ENCODE assay signal across 8 mouse cellular contexts in genomic region chr6:99485217-99485883, GRCm38 (mm10). TPM values are rescaled to one million over a fixed set of nuclear protein-coding genes. Genes with fewer than 3 reads are reported as not detected.
A peak's percentile ranks its signal among the peaks of the same experiment; 100 is the strongest.
DNase-seq lines count a peak whose midpoint lies in the region; ATAC-seq and TF ChIP-seq lines count a peak whose summit lies in the region.

No protein-coding gene starts in this region.

- H3K27ac ChIP-seq in cerebellum, adult 2 months (ENCODE audit: insufficient read depth, low read length) = no peak overlapping the region
- peak overlapping the region; percentile 25 for H3K27ac ChIP-seq in hindbrain, embryonic 10.5 days
- H3K27ac ChIP-seq in neural tube, embryonic 15.5 days (replicated peaks) = peak overlapping the region; percentile 83

- no peak for TF ChIP-seq CTCF in E14TG2a.4 (conservative IDR thresholded peaks at IDR 0.05; ENCODE audit: low read length)
- TF ChIP-seq CTCF in cerebellum, adult 2 months (IDR thresholded peaks at IDR 0.05; ENCODE audit: borderline replicate concordance, insufficient read depth, low read depth, low read length) = no peak
- no peak for TF ChIP-seq CTCF in lung, adult 2 months (IDR thresholded peaks at IDR 0.05; ENCODE audit: insufficient read depth, low read length)

- peak overlapping the region; percentile 56 for H3K4me2 ChIP-seq in neural tube, embryonic 15.5 days

- H3K9ac ChIP-seq in neural tube, embryonic 15.5 days (replicated peaks) = peak overlapping the region; percentile 27

- ATAC-seq in neural tube, embryonic 15.5 days (ENCODE audit: low FRiP score) = peak; percentile 91

- 7% methylated on average over 20 of the region's 20 CpGs for WGBS in cerebellum, adult 2 months
- 61% methylated on average over 20 of the region's 20 CpGs for WGBS in hindbrain, embryonic 10.5 days
- 22% methylated on average over 20 of the region's 20 CpGs for WGBS in lung, adult 2 months
- WGBS in neural tube, embryonic 15.5 days = 5% methylated on average over 20 of the region's 20 CpGs

- no peaks in the 10 kb centered on the region for H3K9me3 ChIP-seq in E14TG2a.4 (ENCODE audit: low read length)
- H3K9me3 ChIP-seq in hindbrain, embryonic 10.5 days = no peaks in the 10 kb centered on the region
- no peaks in the 10 kb centered on the region for H3K9me3 ChIP-seq in neural tube, embryonic 15.5 days (replicated peaks)

- no peak for TF ChIP-seq POLR2A in cerebellum, adult 2 months (IDR thresholded peaks at IDR 0.05; ENCODE audit: borderline replicate concordance, insufficient read depth, low read length)
- TF ChIP-seq POLR2A in lung, adult 2 months (IDR thresholded peaks at IDR 0.05; ENCODE audit: borderline replicate concordance, extremely low read depth, low read depth, low read length) = peak; percentile 5; the same call in 1 of the 2 replicates

- no peaks in the 10 kb centered on the region for H3K36me3 ChIP-seq in E14TG2a.4 (ENCODE audit: insufficient read depth, low read length)
- peaks cover 5% of the 10 kb centered on the region; the same call in 1 of the 2 replicates for H3K36me3 ChIP-seq in hindbrain, embryonic 10.5 days
- H3K36me3 ChIP-seq in neural tube, embryonic 15.5 days = no peaks in the 10 kb centered on the region

- peak overlapping the region; percentile 45 for H3K4me3 ChIP-seq in E14TG2a.4 (replicated peaks; ENCODE audit: low read length)
- no peak overlapping the region for H3K4me3 ChIP-seq in cerebellum, adult 2 months (replicated peaks; ENCODE audit: insufficient read depth, low read depth, low read length)
- H3K4me3 ChIP-seq in hindbrain, embryonic 10.5 days = no peak overlapping the region
- peak overlapping the region; percentile 2 for H3K4me3 ChIP-seq in lung, adult 2 months (replicated peaks; ENCODE audit: extremely low read depth, low read depth, low read length)
- H3K4me3 ChIP-seq in neural tube, embryonic 15.5 days (replicated peaks) = peak overlapping the region; percentile 20

- peaks cover 21% of the 10 kb centered on the region for H3K27me3 ChIP-seq in E14TG2a.4 (ENCODE audit: insufficient read depth, low read length)
- no peaks in the 10 kb centered on the region for H3K27me3 ChIP-seq in cerebellum, adult 2 months (ENCODE audit: control insufficient read depth, insufficient read depth, low read length)
- no peaks in the 10 kb centered on the region for H3K27me3 ChIP-seq in hindbrain, embryonic 10.5 days (ENCODE audit: insufficient read depth, poor library complexity, severe bottlenecking)
- H3K27me3 ChIP-seq in neural tube, embryonic 15.5 days (replicated peaks) = peaks cover 6% of the 10 kb centered on the region

- DNase-seq in cerebellum, adult 2 months = peak; percentile 36 to 40
- DNase-seq in frontal cortex, adult 2 months (ENCODE audit: extremely low spot score in 1 of 2, low spot score in 1 of 2) = peak; percentile 70 to 75
- peak; percentile 47 for DNase-seq in hindbrain, embryonic 10.5 days (ENCODE audit: low spot score)
- peak; percentile 89 to 90 for DNase-seq in layer of hippocampus, adult 8-10 months (ENCODE audit: low spot score in 2 of 2)
- peak; percentile 43 for DNase-seq in lung, adult 2 months
- peak; percentile 84 for DNase-seq in thymus, postnatal 0 days (ENCODE audit: low spot score)

- peaks cover 24% of the 10 kb centered on the region for H3K4me1 ChIP-seq in E14TG2a.4 (replicated peaks; ENCODE audit: low read depth, low read length)
- peaks cover 13% of the 10 kb centered on the region for H3K4me1 ChIP-seq in cerebellum, adult 2 months (ENCODE audit: control insufficient read depth, insufficient read depth, low read length)
- peaks cover 34% of the 10 kb centered on the region for H3K4me1 ChIP-seq in hindbrain, embryonic 10.5 days (replicated peaks)
- peaks cover 10% of the 10 kb centered on the region for H3K4me1 ChIP-seq in lung, adult 2 months (ENCODE audit: control insufficient read depth, insufficient read depth, low read length)
- peaks cover 24% of the 10 kb centered on the region for H3K4me1 ChIP-seq in neural tube, embryonic 15.5 days

RNA-seq across cellular contexts. Expression of gene Foxp1, which starts 37.2 kb away (rescaled TPM):
- polyA plus RNA-seq in cerebellum, adult 2 months (2012; rRNA removed) = 21.0 and 22.0 TPM in 2 replicates
- 49.5 and 53.6 TPM in 2 replicates for polyA plus RNA-seq in frontal cortex, adult 2 months (2012; rRNA removed)
- polyA plus RNA-seq in hindbrain, embryonic 10.5 days (2016; fragmentation: Nextera tagmentation; extraction: Ambion mirVana) = 64.3 and 67.1 TPM in 2 replicates
- 100 to 1,000 TPM in 1 of 4 experiments, 10 to 100 TPM in 3; 90.9 to 101 (median 95.2) TPM for total RNA-seq in layer of hippocampus, adult 8-10 months (2022)
- 135 and 169 TPM in 2 replicates for polyA plus RNA-seq in lung, adult 2 months (2012; rRNA removed)
- polyA plus RNA-seq in neural tube, embryonic 15.5 days (2015; fragmentation: Nextera tagmentation; extraction: Ambion mirVana) = 51.0 and 63.9 TPM in 2 replicates
- polyA plus RNA-seq in thymus, postnatal 0 days (2015; fragmentation: Nextera tagmentation; extraction: Ambion mirVana) = 63.7 and 82.5 TPM in 2 replicates

Comparison
In these comparisons a context has a peak if more than half of its experiments do, and no peak if none do; other contexts are left out.
1. H3K4me3 ChIP-seq: peak in E14TG2a.4 (single experiment), lung, adult 2 months (single experiment) and neural tube, embryonic 15.5 days (single experiment); none in cerebellum, adult 2 months (single experiment) and hindbrain, embryonic 10.5 days (single experiment).
2. DNase-seq: peak in every context shown above with its lines; median percentile 90 in layer of hippocampus, adult 8-10 months; 84 in thymus, postnatal 0 days; 72 in frontal cortex, adult 2 months; 47 in hindbrain, embryonic 10.5 days; 43 in lung, adult 2 months; 38 in cerebellum, adult 2 months.